ENCODE assay signal across 8 mouse cellular contexts in genomic region chr11:45991604-45992003, GRCm38 (mm10). TPM values are rescaled to one million over a fixed set of nuclear protein-coding genes. Genes with fewer than 3 reads are reported as not detected.
DNase-seq lines count a peak whose midpoint lies in the region; ATAC-seq and TF ChIP-seq lines count a peak whose summit lies in the region.

No protein-coding gene starts in this region.

- ATAC-seq in embryonic facial prominence, embryonic 15.5 days (ENCODE audit: insufficient number of reproducible peaks, low FRiP score, low TSS enrichment, low read depth), result no peak
- ATAC-seq in hindbrain, embryonic 15.5 days (ENCODE audit: low FRiP score, low read depth), result no peak
- no peak for ATAC-seq in liver, postnatal 0 days

- TF ChIP-seq EP300 in liver, postnatal 0 days (IDR thresholded peaks at IDR 0.05; ENCODE audit: low read depth), result no peak

- 0 out of 2 replicates have a peak overlapping the region, but pooled peaks have one; percentile 6 for H3K9ac ChIP-seq in embryonic facial prominence, embryonic 15.5 days
- no peak overlapping the region; the same call in 1 of the 2 replicates for H3K9ac ChIP-seq in hindbrain, embryonic 15.5 days
- H3K9ac ChIP-seq in liver, postnatal 0 days (replicated peaks), result no peak overlapping the region; the same call in 1 of the 2 replicates

- H3K4me1 ChIP-seq in embryonic facial prominence, embryonic 15.5 days, result peaks cover 4% of the 10 kb centered on the region; the same call in 1 of the 2 replicates
- H3K4me1 ChIP-seq in hindbrain, embryonic 15.5 days (replicated peaks), result peaks cover 5% of the 10 kb centered on the region; the same call in 1 of the 2 replicates
- peaks cover 7% of the 10 kb centered on the region; the same call in 1 of the 2 replicates for H3K4me1 ChIP-seq in liver, postnatal 0 days (ENCODE audit: insufficient read depth)

- H3K9me3 ChIP-seq in embryonic facial prominence, embryonic 15.5 days (replicated peaks), result no peaks in the 10 kb centered on the region
- no peaks in the 10 kb centered on the region for H3K9me3 ChIP-seq in hindbrain, embryonic 15.5 days
- no peaks in the 10 kb centered on the region for H3K9me3 ChIP-seq in liver, postnatal 0 days (ENCODE audit: low read length)

- no peaks in the 10 kb centered on the region for H3K36me3 ChIP-seq in embryonic facial prominence, embryonic 15.5 days
- H3K36me3 ChIP-seq in hindbrain, embryonic 15.5 days, result no peaks in the 10 kb centered on the region
- H3K36me3 ChIP-seq in liver, postnatal 0 days (replicated peaks; ENCODE audit: insufficient read depth, low read length), result no peaks in the 10 kb centered on the region

- 8% methylated on average over 16 of the region's 16 CpGs for WGBS in embryonic facial prominence, embryonic 15.5 days
- WGBS in hindbrain, embryonic 15.5 days, result 9% methylated on average over 16 of the region's 16 CpGs
- WGBS in liver, postnatal 0 days (ENCODE audit: insufficient replicate concordance), result 11% methylated on average over 16 of the region's 16 CpGs

- H3K4me3 ChIP-seq in embryonic facial prominence, embryonic 15.5 days (replicated peaks), result peak overlapping the region; percentile 25
- 0 out of 2 replicates have a peak overlapping the region, but pooled peaks have one; percentile 7 for H3K4me3 ChIP-seq in hindbrain, embryonic 15.5 days
- H3K4me3 ChIP-seq in liver, postnatal 0 days (ENCODE audit: low read depth, low read length), result peak overlapping the region; percentile 11

- no peaks in the 10 kb centered on the region for H3K27me3 ChIP-seq in embryonic facial prominence, embryonic 15.5 days
- H3K27me3 ChIP-seq in hindbrain, embryonic 15.5 days, result no peaks in the 10 kb centered on the region
- H3K27me3 ChIP-seq in liver, postnatal 0 days (ENCODE audit: insufficient read depth, low read length), result no peaks in the 10 kb centered on the region

- no peak for TF ChIP-seq CTCF in liver, postnatal 0 days (IDR thresholded peaks at IDR 0.05; ENCODE audit: low read depth)

- H3K4me2 ChIP-seq in embryonic facial prominence, embryonic 15.5 days (replicated peaks), result peak overlapping the region; percentile 49
- H3K4me2 ChIP-seq in hindbrain, embryonic 15.5 days, result peak overlapping the region; percentile 48
- peak overlapping the region; percentile 55 for H3K4me2 ChIP-seq in liver, postnatal 0 days (ENCODE audit: low read depth, low read length)

- H3K27ac ChIP-seq in embryonic facial prominence, embryonic 15.5 days (replicated peaks), result no peak overlapping the region
- H3K27ac ChIP-seq in hindbrain, embryonic 15.5 days (replicated peaks), result no peak overlapping the region
- H3K27ac ChIP-seq in liver, postnatal 0 days (ENCODE audit: low read depth), result no peak overlapping the region

- peak; percentile 83 for DNase-seq in heart, adult 11 months
- no peak for DNase-seq in heart, adult 9 months (ENCODE audit: low spot score in 2 of 2)
- DNase-seq in liver, postnatal 0 days, result peak; percentile 23
- peak; percentile 16 for DNase-seq in ovary, postnatal 14 days (ENCODE audit: low spot score)
- DNase-seq in spleen, adult 18-20 months, result no peak
- DNase-seq in spleen, postnatal 4 days (ENCODE audit: low spot score in 2 of 2), result no peak

RNA-seq across cellular contexts. Expression of gene Sox30, which starts 11.5 kb away (rescaled TPM):
- 0.20 and 0.23 TPM in 2 replicates for polyA plus RNA-seq in embryonic facial prominence, embryonic 15.5 days (2015; fragmentation: Nextera tagmentation; extraction: Ambion mirVana)
- 0.13 and 0.16 TPM in 2 replicates for polyA plus RNA-seq in hindbrain, embryonic 15.5 days (2015; fragmentation: Nextera tagmentation; extraction: Ambion mirVana)
- polyA plus RNA-seq in liver, postnatal 0 days (2015; fragmentation: Nextera tagmentation; extraction: Ambion mirVana), result 0.04 TPM in 1 of 2 replicates, not detected in the other

RNA-seq across cellular contexts. Expression of gene Thg1l, which starts 36.3 kb away (rescaled TPM):
- polyA plus RNA-seq in embryonic facial prominence, embryonic 15.5 days (2015; fragmentation: Nextera tagmentation; extraction: Ambion mirVana), result 12.2 and 13.0 TPM in 2 replicates
- polyA plus RNA-seq in hindbrain, embryonic 15.5 days (2015; fragmentation: Nextera tagmentation; extraction: Ambion mirVana), result 9.1 and 10.0 TPM in 2 replicates
- 3.8 TPM in 2 replicates for polyA plus RNA-seq in liver, postnatal 0 days (2015; fragmentation: Nextera tagmentation; extraction: Ambion mirVana)

RNA-seq across cellular contexts. Expression of gene Lsm11, which starts 46.9 kb away (rescaled TPM):
- 5.2 and 5.4 TPM in 2 replicates for polyA plus RNA-seq in embryonic facial prominence, embryonic 15.5 days (2015; fragmentation: Nextera tagmentation; extraction: Ambion mirVana)
- 24.6 and 25.4 TPM in 2 replicates for polyA plus RNA-seq in hindbrain, embryonic 15.5 days (2015; fragmentation: Nextera tagmentation; extraction: Ambion mirVana)
- 1.3 and 1.8 TPM in 2 replicates for polyA plus RNA-seq in liver, postnatal 0 days (2015; fragmentation: Nextera tagmentation; extraction: Ambion mirVana)

Comparison
In these comparisons a context has a peak if more than half of its experiments do, and no peak if none do; other contexts are left out.
1. DNase-seq: peak in heart, adult 11 months (single experiment), liver, postnatal 0 days (single experiment) and ovary, postnatal 14 days (single experiment); none in heart, adult 9 months (0 of 2), spleen, adult 18-20 months (0 of 2) and spleen, postnatal 4 days (0 of 2).
2. Peak in every context shown above with its lines, with median percentiles within 50 percentile points of each other: H3K4me2 ChIP-seq and H3K4me3 ChIP-seq.